Mouse (Mus musculus) liver, embryonic 12.5 days (tissue): ENCODE measurements around the gene Fbxl8. TPM values are rescaled to one million over a fixed set of nuclear protein-coding genes. Genes with fewer than 3 reads are reported as not detected.

ENCODE experiments used
- ATAC-seq: fragments of 200-750 bp; cut with Nextera tagmentation; 2 replicates; pipeline ENCODE4 v1.8.0; 2017; ENCODE audit warnings: moderate number of reproducible peaks, mild to moderate bottlenecking, moderate library complexity
- H3K27ac ChIP-seq: fragments of 300-500 bp; sonication (generic); 2 replicates; pipeline ENCODE4 v1.5.1; 2016; ENCODE audit warnings: mild to moderate bottlenecking
- H3K27me3 ChIP-seq: fragments of 300-500 bp; sonication (generic); replicated peaks from 2 replicates; pipeline ENCODE4 v1.6.1; 2016; ENCODE audit warnings: mild to moderate bottlenecking, moderate library complexity
- H3K36me3 ChIP-seq: fragments of 300-500 bp; sonication (generic); 2 replicates; pipeline ENCODE4 v1.6.1; 2016; ENCODE audit warnings: mild to moderate bottlenecking, moderate library complexity
- H3K4me1 ChIP-seq: fragments of 300-500 bp; sonication (generic); 2 replicates; pipeline ENCODE4 v1.6.1; 2016
- H3K4me2 ChIP-seq: fragments of 300-500 bp; sonication (generic); 2 replicates; pipeline ENCODE4 v1.6.1; 2016; ENCODE audit warnings: mild to moderate bottlenecking, moderate library complexity
- H3K4me3 ChIP-seq: fragments of 300-500 bp; sonication (generic); 2 replicates; pipeline ENCODE4 v1.5.1; 2016; ENCODE audit warnings: mild to moderate bottlenecking, moderate library complexity
- H3K9ac ChIP-seq: fragments of 300-500 bp; sonication (generic); 2 replicates; pipeline ENCODE4 v1.6.1; 2016; ENCODE audit warnings: mild to moderate bottlenecking, moderate library complexity
- H3K9me3 ChIP-seq: fragments of 300-500 bp; sonication (generic); replicated peaks from 2 replicates; pipeline ENCODE4 v1.6.1; 2016; ENCODE audit warnings: mild to moderate bottlenecking, moderate library complexity
- WGBS: fragments of 180-500 bp; shearing (Covaris S2); methylation state at CpG from one replicate; pipeline ENCODE4 v1.1.7; 2016; ENCODE audit not compliant: insufficient replicate concordance; 5-methylcytosine and 5-hydroxymethylcytosine counted together
- polyA plus RNA-seq: library from polyadenylated mRNA; unstranded; fragments of >200 nt; fragmentation: Nextera tagmentation; extraction: Ambion mirVana; gene quantifications from 2 replicates; pipeline ENCODE4 v1.2.1, GENCODE M21; 2016

Gene Fbxl8
- polyA plus RNA-seq, 1 experiment from 2014 or later, result 1.2 TPM

GRCm38 (mm10) chr8:105275840-105276239 lies 11.4 kb downstream of the Fbxl8 start, which contains the start of gene Nol3:
Gene Nol3, plus strand, starts transcription at chr8:105276140.
- H3K4me3 ChIP-seq, result peak within 1 kb of the TSS; percentile 41
- H3K4me1 ChIP-seq, result peaks cover 27% of the 10 kb centered on the region
- H3K36me3 ChIP-seq, result no peaks in the 10 kb centered on the region
- no peak for ATAC-seq
- H3K27ac ChIP-seq, result no peak within 1 kb of the TSS
- H3K9ac ChIP-seq, result no peak within 1 kb of the TSS
- H3K9me3 ChIP-seq, result no peaks in the 10 kb centered on the region
- WGBS, result 9% methylated on average over 10 of the region's 10 CpGs
- peak within 1 kb of the TSS; percentile 65 for H3K4me2 ChIP-seq
- peaks cover 99% of the 10 kb centered on the region for H3K27me3 ChIP-seq

- Histone ChIP-seq H3K4me3 (peak overlapping the region; percentile 41), H3K4me1 (peaks cover 26% of the 10 kb centered on the region), H3K36me3 (no peaks in the 10 kb centered on the region), H3K9me3 (no peaks in the 10 kb centered on the region), H3K27ac (no peak overlapping the region), H3K27me3 (peaks cover 99% of the 10 kb centered on the region), H3K4me2 (peak overlapping the region; percentile 65), H3K9ac (no peak overlapping the region)
- WGBS, result 3% methylated on average over 30 of the region's 30 CpGs
- peak; percentile 57 for ATAC-seq
Observed at GRCm38 (mm10) chr8:105276292-105277120, 12.1 kb downstream of the Fbxl8 start.

- H3K27ac ChIP-seq, result no peak overlapping the region
- H3K4me1 ChIP-seq, result peaks cover 41% of the 10 kb centered on the region
- no peak overlapping the region for H3K9ac ChIP-seq
- WGBS, result 6% methylated on average over 28 of the region's 28 CpGs
- peak overlapping the region; percentile 58 for H3K4me2 ChIP-seq
- H3K4me3 ChIP-seq, result peak overlapping the region; percentile 26
- H3K27me3 ChIP-seq, result peaks cover 99% of the 10 kb centered on the region
- H3K36me3 ChIP-seq, result no peaks in the 10 kb centered on the region
- peak; percentile 54; the same call in 1 of the 2 replicates for ATAC-seq
- no peaks in the 10 kb centered on the region for H3K9me3 ChIP-seq
Observed at GRCm38 (mm10) chr8:105278911-105279334, 14.5 kb downstream of the Fbxl8 start.

GRCm38 (mm10) chr8:105280567-105280966 lies 16.1 kb downstream of the Fbxl8 start:
- H3K4me3 ChIP-seq, result no peak overlapping the region
- H3K27ac ChIP-seq, result no peak overlapping the region
- no peaks in the 10 kb centered on the region for H3K36me3 ChIP-seq
- no peak overlapping the region for H3K9ac ChIP-seq
- ATAC-seq, result no peak
- H3K4me2 ChIP-seq, result no peak overlapping the region
- WGBS, result 49% methylated on average over 3 of the region's 3 CpGs
- H3K9me3 ChIP-seq, result no peaks in the 10 kb centered on the region
- peaks cover 39% of the 10 kb centered on the region for H3K4me1 ChIP-seq
- peaks cover 95% of the 10 kb centered on the region for H3K27me3 ChIP-seq

- no peak overlapping the region for H3K4me3 ChIP-seq
- no peaks in the 10 kb centered on the region for H3K9me3 ChIP-seq
- no peak for ATAC-seq
- H3K9ac ChIP-seq, result no peak overlapping the region
- peaks cover 95% of the 10 kb centered on the region for H3K27me3 ChIP-seq
- no peak overlapping the region for H3K27ac ChIP-seq
- H3K4me1 ChIP-seq, result peaks cover 26% of the 10 kb centered on the region
- WGBS, result 81% methylated on average over 12 of the region's 12 CpGs
- H3K36me3 ChIP-seq, result no peaks in the 10 kb centered on the region
- H3K4me2 ChIP-seq, result no peak overlapping the region
Observed at GRCm38 (mm10) chr8:105281821-105282220, 17.4 kb downstream of the Fbxl8 start.

- Histone ChIP-seq H3K9ac (no peak overlapping the region), H3K4me2 (no peak overlapping the region), H3K9me3 (no peaks in the 10 kb centered on the region), H3K27me3 (peaks cover 94% of the 10 kb centered on the region), H3K36me3 (no peaks in the 10 kb centered on the region), H3K4me1 (peaks cover 26% of the 10 kb centered on the region), H3K27ac (no peak overlapping the region), H3K4me3 (no peak overlapping the region)
- no peak for ATAC-seq
- WGBS, result 40% methylated on average over 4 of the region's 4 CpGs
Observed at GRCm38 (mm10) chr8:105282239-105282638, 17.8 kb downstream of the Fbxl8 start.

GRCm38 (mm10) chr8:105283074-105283473 lies 18.6 kb downstream of the Fbxl8 start:
- Histone ChIP-seq H3K9me3 (no peaks in the 10 kb centered on the region), H3K4me3 (peak overlapping the region; percentile 6; the same call in 1 of the 2 replicates), H3K4me2 (peak overlapping the region; percentile 47), H3K27ac (no peak overlapping the region), H3K27me3 (peaks cover 86% of the 10 kb centered on the region), H3K4me1 (peaks cover 26% of the 10 kb centered on the region), H3K36me3 (no peaks in the 10 kb centered on the region), H3K9ac (no peak overlapping the region)
- ATAC-seq, result peak; percentile 76
- WGBS, result 22% methylated on average over 23 of the region's 23 CpGs

- Histone ChIP-seq H3K4me3 (no peak overlapping the region), H3K27ac (no peak overlapping the region), H3K27me3 (peaks cover 70% of the 10 kb centered on the region), H3K4me1 (peaks cover 40% of the 10 kb centered on the region), H3K4me2 (no peak overlapping the region), H3K9me3 (no peaks in the 10 kb centered on the region), H3K9ac (no peak overlapping the region), H3K36me3 (no peaks in the 10 kb centered on the region)
- WGBS, result 46% methylated on average over 12 of the region's 12 CpGs
- no peak for ATAC-seq
Observed at GRCm38 (mm10) chr8:105285514-105285913, 21.1 kb downstream of the Fbxl8 start.

GRCm38 (mm10) chr8:105286907-105287306 lies 22.5 kb downstream of the Fbxl8 start:
- Histone ChIP-seq H3K9ac (no peak overlapping the region), H3K4me2 (no peak overlapping the region), H3K27me3 (peaks cover 59% of the 10 kb centered on the region), H3K27ac (no peak overlapping the region), H3K4me1 (peaks cover 48% of the 10 kb centered on the region), H3K9me3 (no peaks in the 10 kb centered on the region), H3K36me3 (no peaks in the 10 kb centered on the region), H3K4me3 (no peak overlapping the region)
- ATAC-seq, result no peak
- WGBS, result 69% methylated on average over 4 of the region's 4 CpGs

GRCm38 (mm10) chr8:105288231-105288630 lies 23.8 kb downstream of the Fbxl8 start:
- no peak overlapping the region for H3K4me3 ChIP-seq

GRCm38 (mm10) chr8:105288958-105289732 lies 24.7 kb downstream of the Fbxl8 start:
- 1% methylated on average over 53 of the region's 53 CpGs for WGBS
- peak; percentile 85 for ATAC-seq
- Histone ChIP-seq H3K9me3 (no peaks in the 10 kb centered on the region), H3K9ac (peak overlapping the region; percentile 25; the same call in 1 of the 2 replicates), H3K4me3 (peak overlapping the region; percentile 53), H3K27ac (peak overlapping the region; percentile 59), H3K27me3 (peaks cover 40% of the 10 kb centered on the region), H3K4me1 (peaks cover 33% of the 10 kb centered on the region), H3K4me2 (peak overlapping the region; percentile 85), H3K36me3 (no peaks in the 10 kb centered on the region)

More at GRCm38 (mm10) chr8:105288231-105288630, 23.8 kb downstream of the Fbxl8 start:
- no peaks in the 10 kb centered on the region for H3K36me3 ChIP-seq
- no peaks in the 10 kb centered on the region for H3K9me3 ChIP-seq
- H3K27me3 ChIP-seq, result peaks cover 46% of the 10 kb centered on the region
- H3K27ac ChIP-seq, result no peak overlapping the region
- no peak overlapping the region for H3K4me2 ChIP-seq
- H3K4me1 ChIP-seq, result peaks cover 37% of the 10 kb centered on the region
- no peak overlapping the region for H3K9ac ChIP-seq
- WGBS, result 85% methylated on average over 5 of the region's 5 CpGs
- ATAC-seq, result no peak
